Mouse (Mus musculus) MEL (cell line): ENCODE measurements around the gene Urgcp.

Experiments used
- CTCF ChIP-seq, 3 experiments: IDR thresholded peaks in 2 of 3; conservative IDR thresholded peaks in 1 of 3; 2 replicates each; pipeline ENCODE4 v1.5.1; 2011 to 2012; ENCODE audit warnings: low read length in 3 of 3, low read depth in 2 of 3, mild to moderate bottlenecking in 2 of 3, improper control_type of control experiment in 1 of 3, inconsistent platforms in 1 of 3, mixed read lengths in 1 of 3, moderate library complexity in 1 of 3; ENCODE audit not compliant: control insufficient read depth in 1 of 3, insufficient read depth in 1 of 3, poor library complexity in 1 of 3, severe bottlenecking in 1 of 3
- ELF1 ChIP-seq: IDR thresholded peaks from 2 replicates; pipeline ENCODE4 v1.6.1; 2014; ENCODE audit warnings: low read depth, mild to moderate bottlenecking, inconsistent platforms, low read length, improper control_type of control experiment, moderate library complexity
- JUND ChIP-seq: IDR thresholded peaks from 2 replicates; pipeline ENCODE4 v1.6.1; 2011; ENCODE audit warnings: low read depth, mild to moderate bottlenecking, improper control_type of control experiment, low read length
- MAX ChIP-seq: IDR thresholded peaks from 2 replicates; pipeline ENCODE4 v1.6.1; 2011; ENCODE audit warnings: low read length, improper control_type of control experiment
- MEF2A ChIP-seq: IDR thresholded peaks from 2 replicates; pipeline ENCODE4 v1.6.1; 2014; ENCODE audit warnings: low read depth, mild to moderate bottlenecking, inconsistent platforms, low read length, improper control_type of control experiment; ENCODE audit not compliant: poor library complexity, insufficient replicate concordance, severe bottlenecking; ENCODE audit errors: extremely low read depth
- RCOR1 ChIP-seq: IDR thresholded peaks from 2 replicates; pipeline ENCODE4 v1.6.1; 2012; ENCODE audit warnings: low read depth, mild to moderate bottlenecking, inconsistent platforms, low read length, improper control_type of control experiment
- USF2 ChIP-seq, 2 experiments: IDR thresholded peaks; 2 replicates each; pipeline ENCODE4 v1.6.1; 2011 to 2012; ENCODE audit warnings: improper control_type of control experiment in 2 of 2, low read length in 2 of 2, borderline replicate concordance in 1 of 2, inconsistent platforms in 1 of 2, low read depth in 1 of 2, mild to moderate bottlenecking in 1 of 2; ENCODE audit not compliant: insufficient read depth in 1 of 2

DNA sequence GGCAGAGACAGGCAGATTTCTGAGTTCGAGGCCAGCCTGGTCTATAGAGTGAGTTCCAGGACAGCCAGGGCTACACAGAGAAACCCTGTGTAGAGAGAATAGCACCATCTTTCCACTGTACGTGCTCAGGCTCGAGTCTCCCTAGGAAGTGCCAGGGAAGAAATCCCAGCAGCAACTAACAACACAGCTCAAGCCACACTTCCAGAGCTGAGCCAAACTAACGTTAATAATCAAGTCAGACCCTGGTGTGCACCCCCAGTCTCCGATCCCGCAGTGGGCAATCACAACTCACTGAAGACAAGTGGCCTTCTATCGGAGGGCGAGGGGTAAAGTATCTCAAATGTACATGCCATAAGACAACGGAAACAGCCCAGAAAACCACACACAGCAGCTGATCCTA, 32.6 kb downstream of the Urgcp start:
- no peak for TF ChIP-seq CTCF (IDR thresholded peaks at IDR 0.05 in 2 of 3, conservative IDR thresholded peaks at IDR 0.05 in 1 of 3; ENCODE audit: control insufficient read depth in 1 of 3, insufficient read depth in 1 of 3, low read depth in 2 of 3, low read length in 3 of 3, poor library complexity in 1 of 3, severe bottlenecking in 1 of 3)
- TF ChIP-seq USF2 (IDR thresholded peaks at IDR 0.05; ENCODE audit: borderline replicate concordance in 1 of 2, insufficient read depth in 1 of 2, low read depth in 1 of 2, low read length in 2 of 2): no peak
- no peak for TF ChIP-seq JUND
- no peak for TF ChIP-seq MEF2A
- no peak for TF ChIP-seq RCOR1
- TF ChIP-seq ELF1: no peak
- TF ChIP-seq MAX: no peak
